Mouse (Mus musculus): ENCODE data around the gene Ocel1. TPM values are rescaled to one million over a fixed set of nuclear protein-coding genes. Genes with fewer than 3 reads are reported as not detected.

Gene Ocel1
- polyA plus RNA-seq, 1 experiment from 2014 or later, result 5.8 TPM

GRCm38 (mm10) chr8:71396639-71397305, 25.7 kb downstream of the Ocel1 start, which contains the start of gene Babam1:
Babam1 (plus strand) TSS chr8:71396861.
- WGBS, result under 1% methylated on average over 34 of the region's 34 CpGs
- H3K9me3 ChIP-seq (replicated peaks), result no peaks in the 10 kb centered on the region
- no peaks in the 10 kb centered on the region for H3K27me3 ChIP-seq
- H3K4me2 ChIP-seq (replicated peaks), result peak within 1 kb of the TSS; percentile 95
- H3K4me1 ChIP-seq, result peaks cover 8% of the 10 kb centered on the region
- H3K27ac ChIP-seq, result peak within 1 kb of the TSS; percentile 52
- peak within 1 kb of the TSS; percentile 78 for H3K4me3 ChIP-seq
- peak within 1 kb of the TSS; percentile 83 for H3K9ac ChIP-seq
- H3K36me3 ChIP-seq, result peaks cover 13% of the 10 kb centered on the region
- ATAC-seq (ENCODE audit: low FRiP score), result peak; percentile 97

GRCm38 (mm10) chr8:71397701-71398100, 26.6 kb downstream of the Ocel1 start:
- no peak overlapping the region for H3K27ac ChIP-seq
- 85% methylated on average over 12 of the region's 12 CpGs for WGBS

GRCm38 (mm10) chr8:71400826-71401225, 29.7 kb downstream of the Ocel1 start:
- no peaks in the 10 kb centered on the region for H3K27me3 ChIP-seq
- no peaks in the 10 kb centered on the region for H3K9me3 ChIP-seq (replicated peaks)
- H3K4me3 ChIP-seq, result no peak overlapping the region
- peaks cover 8% of the 10 kb centered on the region for H3K4me1 ChIP-seq
- no peak overlapping the region for H3K27ac ChIP-seq
- no peak for ATAC-seq (ENCODE audit: low FRiP score)
- peaks cover 17% of the 10 kb centered on the region for H3K36me3 ChIP-seq
- 80% methylated on average over 2 of the region's 2 CpGs for WGBS
- H3K9ac ChIP-seq, result no peak overlapping the region
- H3K4me2 ChIP-seq (replicated peaks), result no peak overlapping the region

More at GRCm38 (mm10) chr8:71397701-71398100, 26.6 kb downstream of the Ocel1 start:
- Histone ChIP-seq H3K27me3 (no peaks in the 10 kb centered on the region), H3K4me1 (peaks cover 8% of the 10 kb centered on the region), H3K9me3 (replicated peaks) (no peaks in the 10 kb centered on the region), H3K4me3 (peak overlapping the region; percentile 78), H3K36me3 (peaks cover 13% of the 10 kb centered on the region), H3K4me2 (replicated peaks) (peak overlapping the region; percentile 95), H3K9ac (peak overlapping the region; percentile 83)
- ATAC-seq (ENCODE audit: low FRiP score), result no peak

GRCm38 (mm10) chr8:71401454-71401853, 30.4 kb downstream of the Ocel1 start:
- H3K9ac ChIP-seq, result no peak overlapping the region
- H3K9me3 ChIP-seq (replicated peaks), result no peaks in the 10 kb centered on the region
- no peaks in the 10 kb centered on the region for H3K27me3 ChIP-seq
- peaks cover 14% of the 10 kb centered on the region for H3K4me1 ChIP-seq
- peaks cover 17% of the 10 kb centered on the region for H3K36me3 ChIP-seq
- ATAC-seq (ENCODE audit: low FRiP score), result no peak
- H3K27ac ChIP-seq, result no peak overlapping the region
- H3K4me3 ChIP-seq, result no peak overlapping the region
- no peak overlapping the region for H3K4me2 ChIP-seq (replicated peaks)

- H3K27ac ChIP-seq, result no peak overlapping the region
- 83% methylated on average over 9 of the region's 9 CpGs for WGBS
- peaks cover 17% of the 10 kb centered on the region for H3K36me3 ChIP-seq
- H3K27me3 ChIP-seq, result no peaks in the 10 kb centered on the region
- H3K4me3 ChIP-seq, result no peak overlapping the region
- no peak overlapping the region for H3K9ac ChIP-seq
- H3K4me2 ChIP-seq (replicated peaks), result no peak overlapping the region
- no peaks in the 10 kb centered on the region for H3K9me3 ChIP-seq (replicated peaks)
- H3K4me1 ChIP-seq, result peaks cover 20% of the 10 kb centered on the region
- ATAC-seq (ENCODE audit: low FRiP score), result no peak
These were observed 31.4 kb downstream of the Ocel1 start for GRCm38 (mm10) chr8:71402446-71402964.

GRCm38 (mm10) chr8:71403107-71403885, 32.2 kb downstream of the Ocel1 start:
- WGBS, result 84% methylated on average over 6 of the region's 6 CpGs
- H3K4me2 ChIP-seq (replicated peaks), result no peak overlapping the region
- no peaks in the 10 kb centered on the region for H3K27me3 ChIP-seq
- H3K27ac ChIP-seq, result no peak overlapping the region
- peaks cover 16% of the 10 kb centered on the region for H3K36me3 ChIP-seq
- no peaks in the 10 kb centered on the region for H3K9me3 ChIP-seq (replicated peaks)
- ATAC-seq (ENCODE audit: low FRiP score), result no peak
- H3K9ac ChIP-seq, result no peak overlapping the region
- peaks cover 16% of the 10 kb centered on the region for H3K4me1 ChIP-seq
- no peak overlapping the region for H3K4me3 ChIP-seq

- no peaks in the 10 kb centered on the region for H3K27me3 ChIP-seq
- H3K4me3 ChIP-seq, result no peak overlapping the region
- H3K4me2 ChIP-seq (replicated peaks), result no peak overlapping the region
- H3K4me1 ChIP-seq, result peaks cover 16% of the 10 kb centered on the region
- ATAC-seq (ENCODE audit: low FRiP score), result no peak
- H3K9ac ChIP-seq, result no peak overlapping the region
- no peak overlapping the region for H3K27ac ChIP-seq
- WGBS, result 90% methylated on average over 8 of the region's 8 CpGs
- no peaks in the 10 kb centered on the region for H3K9me3 ChIP-seq (replicated peaks)
- peaks cover 17% of the 10 kb centered on the region for H3K36me3 ChIP-seq
These were observed 32.9 kb downstream of the Ocel1 start for GRCm38 (mm10) chr8:71404011-71404410.

GRCm38 (mm10) chr8:71404951-71405351, 33.9 kb downstream of the Ocel1 start:
- H3K4me1 ChIP-seq, result peaks cover 16% of the 10 kb centered on the region
- no peak for ATAC-seq (ENCODE audit: low FRiP score)
- H3K4me2 ChIP-seq (replicated peaks), result peak overlapping the region; percentile 82; the same call in 1 of the 2 replicates
- no peaks in the 10 kb centered on the region for H3K27me3 ChIP-seq
- H3K9ac ChIP-seq, result no peak overlapping the region
- no peaks in the 10 kb centered on the region for H3K9me3 ChIP-seq (replicated peaks)
- WGBS, result 86% methylated on average over 9 of the region's 9 CpGs
- H3K27ac ChIP-seq, result no peak overlapping the region
- peaks cover 17% of the 10 kb centered on the region; the same call in 1 of the 2 replicates for H3K36me3 ChIP-seq
- H3K4me3 ChIP-seq, result 0 out of 2 replicates have a peak overlapping the region, but pooled peaks have one; percentile 49

GRCm38 (mm10) chr8:71405401-71406098, 34.5 kb downstream of the Ocel1 start, which contains the start of gene Ankle1:
Ankle1 (plus strand) TSS chr8:71406010.
- H3K4me3 ChIP-seq, result peak within 1 kb of the TSS; percentile 49
- 16% methylated on average over 33 of the region's 33 CpGs for WGBS
- H3K36me3 ChIP-seq, result peaks cover 17% of the 10 kb centered on the region; the same call in 1 of the 2 replicates
- no peaks in the 10 kb centered on the region for H3K9me3 ChIP-seq (replicated peaks)
- peaks cover 16% of the 10 kb centered on the region for H3K4me1 ChIP-seq
- 0 out of 2 replicates have a peak within 1 kb of the TSS, but pooled peaks have one; percentile 37 for H3K27ac ChIP-seq
- H3K27me3 ChIP-seq, result no peaks in the 10 kb centered on the region
- peak within 1 kb of the TSS; percentile 82 for H3K4me2 ChIP-seq (replicated peaks)
- peak; percentile 92 for ATAC-seq (ENCODE audit: low FRiP score)
- H3K9ac ChIP-seq, result peak within 1 kb of the TSS; percentile 50

GRCm38 (mm10) chr8:71406099-71407015, 35.3 kb downstream of the Ocel1 start:
- H3K27ac ChIP-seq, result no peak overlapping the region
- peak; percentile 74 for ATAC-seq (ENCODE audit: low FRiP score)
- peaks cover 16% of the 10 kb centered on the region for H3K4me1 ChIP-seq

GRCm38 (mm10) chr8:71407441-71407840, 36.3 kb downstream of the Ocel1 start:
- no peak for ATAC-seq (ENCODE audit: low FRiP score)
- WGBS, result 93% methylated on average over 14 of the region's 14 CpGs
- Histone ChIP-seq H3K9me3 (replicated peaks) (no peaks in the 10 kb centered on the region), H3K27me3 (no peaks in the 10 kb centered on the region), H3K27ac (no peak overlapping the region), H3K4me3 (peak overlapping the region; percentile 49; the same call in 1 of the 2 replicates), H3K4me1 (peaks cover 19% of the 10 kb centered on the region), H3K4me2 (replicated peaks) (peak overlapping the region; percentile 82; the same call in 1 of the 2 replicates), H3K9ac (no peak overlapping the region), H3K36me3 (peaks cover 17% of the 10 kb centered on the region; the same call in 1 of the 2 replicates)

More at GRCm38 (mm10) chr8:71406099-71407015, 35.3 kb downstream of the Ocel1 start:
- Histone ChIP-seq H3K9me3 (replicated peaks) (no peaks in the 10 kb centered on the region), H3K27me3 (no peaks in the 10 kb centered on the region), H3K4me2 (replicated peaks) (peak overlapping the region; percentile 82), H3K9ac (peak overlapping the region; percentile 50), H3K4me3 (peak overlapping the region; percentile 49), H3K36me3 (peaks cover 17% of the 10 kb centered on the region; the same call in 1 of the 2 replicates)
- WGBS, result under 1% methylated on average over 55 of the region's 55 CpGs
